Mouse (Mus musculus): ENCODE measurements at regions not wholly inside any gene's neighbourhood (a gene's known extent, or its start where the extent isn't known, plus 50 kb on each side); places are given as distances from the start of the nearest gene placed in this dataset.

- no peaks in the 10 kb centered on the region for H3K9me3 ChIP-seq (ENCODE audit: control insufficient read depth, low read depth, low read length)
- H3K36me3 ChIP-seq (ENCODE audit: control insufficient read depth, insufficient read depth, low read length), result no peaks in the 10 kb centered on the region
- H3K27ac ChIP-seq (ENCODE audit: low read length), result 0 out of 2 replicates have a peak overlapping the region, but pooled peaks have one; percentile 10
- H3K27me3 ChIP-seq (ENCODE audit: control insufficient read depth, insufficient read depth, low read length), result no peaks in the 10 kb centered on the region
- WGBS, result 24% methylated on average over 10 of the region's 10 CpGs
- no peak overlapping the region for H3K4me3 ChIP-seq (ENCODE audit: low read depth, low read length)
- no peak for ATAC-seq (ENCODE audit: insufficient number of reproducible peaks, insufficient read depth, low FRiP score, low read depth)
- peak overlapping the region; percentile 24; the same call in 1 of the 2 replicates for H3K4me2 ChIP-seq (replicated peaks; ENCODE audit: low read depth, low read length)
- peaks cover 38% of the 10 kb centered on the region for H3K4me1 ChIP-seq (ENCODE audit: control insufficient read depth, insufficient read depth, low read length)
- no peak overlapping the region for H3K9ac ChIP-seq (replicated peaks; ENCODE audit: low read depth, low read length)
Observed at GRCm38 (mm10) chr1:61139984-61140648, 162.4 kb downstream of the Icos start.

GRCm38 (mm10) chr1:61140870-61141591 lies 163.3 kb downstream of the Icos start:
- Histone ChIP-seq H3K27ac (ENCODE audit: low read length) (no peak overlapping the region; the same call in 1 of the 2 replicates), H3K4me3 (ENCODE audit: low read depth, low read length) (no peak overlapping the region), H3K4me1 (ENCODE audit: control insufficient read depth, insufficient read depth, low read length) (peaks cover 38% of the 10 kb centered on the region), H3K4me2 (replicated peaks; ENCODE audit: low read depth, low read length) (no peak overlapping the region), H3K27me3 (ENCODE audit: control insufficient read depth, insufficient read depth, low read length) (no peaks in the 10 kb centered on the region), H3K9ac (replicated peaks; ENCODE audit: low read depth, low read length) (no peak overlapping the region), H3K9me3 (ENCODE audit: control insufficient read depth, low read depth, low read length) (no peaks in the 10 kb centered on the region), H3K36me3 (ENCODE audit: control insufficient read depth, insufficient read depth, low read length) (no peaks in the 10 kb centered on the region)
- no peak for ATAC-seq (ENCODE audit: insufficient number of reproducible peaks, insufficient read depth, low FRiP score, low read depth)
- 37% methylated on average over 9 of the region's 9 CpGs for WGBS

GRCm38 (mm10) chr1:61141592-61141930 lies 163.8 kb downstream of the Icos start:
- H3K4me2 ChIP-seq (replicated peaks; ENCODE audit: low read depth, low read length), result no peak overlapping the region
- ATAC-seq (ENCODE audit: insufficient number of reproducible peaks, insufficient read depth, low FRiP score, low read depth), result no peak
- 0 out of 2 replicates have a peak, but pooled peaks cover 3% of the 10 kb centered on the region for H3K27me3 ChIP-seq (ENCODE audit: control insufficient read depth, insufficient read depth, low read length)
- no peaks in the 10 kb centered on the region for H3K9me3 ChIP-seq (ENCODE audit: control insufficient read depth, low read depth, low read length)
- H3K4me1 ChIP-seq (ENCODE audit: control insufficient read depth, insufficient read depth, low read length), result peaks cover 38% of the 10 kb centered on the region
- WGBS, result 40% methylated on average over 2 of the region's 2 CpGs
- no peak overlapping the region for H3K4me3 ChIP-seq (ENCODE audit: low read depth, low read length)
- H3K36me3 ChIP-seq (ENCODE audit: control insufficient read depth, insufficient read depth, low read length), result no peaks in the 10 kb centered on the region
- H3K27ac ChIP-seq (ENCODE audit: low read length), result 0 out of 2 replicates have a peak overlapping the region, but pooled peaks have one; percentile 27
- no peak overlapping the region for H3K9ac ChIP-seq (replicated peaks; ENCODE audit: low read depth, low read length)

DNA sequence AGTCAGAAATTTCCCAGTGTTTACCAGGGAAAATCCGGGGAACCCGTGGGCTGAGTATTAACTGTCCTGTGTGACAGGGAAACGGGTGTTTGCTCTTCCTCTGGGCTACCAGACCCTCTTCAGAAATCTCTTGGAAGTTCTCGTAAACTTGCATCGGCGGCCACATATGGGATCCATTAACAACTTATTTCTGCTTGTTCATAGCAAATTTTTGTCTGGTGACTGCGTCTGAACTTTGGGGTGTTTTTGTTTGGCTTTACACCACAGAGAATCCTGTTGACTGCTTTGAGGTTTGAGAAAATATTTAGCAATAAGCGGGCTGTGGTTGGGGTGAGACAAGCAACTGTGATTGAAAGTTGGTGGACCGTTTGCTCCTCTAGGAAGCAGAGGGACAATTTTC lies 164.2 kb downstream of the Icos start:
- Histone ChIP-seq H3K36me3 (ENCODE audit: control insufficient read depth, insufficient read depth, low read length) (no peaks in the 10 kb centered on the region), H3K27ac (ENCODE audit: low read length) (peak overlapping the region; percentile 27; the same call in 1 of the 2 replicates), H3K27me3 (ENCODE audit: control insufficient read depth, insufficient read depth, low read length) (0 out of 2 replicates have a peak, but pooled peaks cover 3% of the 10 kb centered on the region), H3K4me3 (ENCODE audit: low read depth, low read length) (no peak overlapping the region), H3K9me3 (ENCODE audit: control insufficient read depth, low read depth, low read length) (no peaks in the 10 kb centered on the region), H3K4me2 (replicated peaks; ENCODE audit: low read depth, low read length) (no peak overlapping the region), H3K4me1 (ENCODE audit: control insufficient read depth, insufficient read depth, low read length) (peaks cover 38% of the 10 kb centered on the region), H3K9ac (replicated peaks; ENCODE audit: low read depth, low read length) (no peak overlapping the region)
- ATAC-seq (ENCODE audit: insufficient number of reproducible peaks, insufficient read depth, low FRiP score, low read depth), result no peak
- 29% methylated on average over 9 of the region's 9 CpGs for WGBS

GRCm38 (mm10) chr1:61143030-61143753 lies 165.5 kb downstream of the Icos start:
- 14% methylated on average over 14 of the region's 14 CpGs for WGBS
- H3K27me3 ChIP-seq (ENCODE audit: control insufficient read depth, insufficient read depth, low read length), result 0 out of 2 replicates have a peak, but pooled peaks cover 3% of the 10 kb centered on the region
- ATAC-seq (ENCODE audit: insufficient number of reproducible peaks, insufficient read depth, low FRiP score, low read depth), result no peak
- no peaks in the 10 kb centered on the region for H3K9me3 ChIP-seq (ENCODE audit: control insufficient read depth, low read depth, low read length)
- peak overlapping the region; percentile 16; the same call in 1 of the 2 replicates for H3K27ac ChIP-seq (ENCODE audit: low read length)
- no peak overlapping the region for H3K9ac ChIP-seq (replicated peaks; ENCODE audit: low read depth, low read length)
- H3K4me1 ChIP-seq (ENCODE audit: control insufficient read depth, insufficient read depth, low read length), result peaks cover 38% of the 10 kb centered on the region
- no peak overlapping the region for H3K4me3 ChIP-seq (ENCODE audit: low read depth, low read length)
- peak overlapping the region; percentile 12; the same call in 1 of the 2 replicates for H3K4me2 ChIP-seq (replicated peaks; ENCODE audit: low read depth, low read length)
- no peaks in the 10 kb centered on the region for H3K36me3 ChIP-seq (ENCODE audit: control insufficient read depth, insufficient read depth, low read length)

GRCm38 (mm10) chr1:61143754-61144066 lies 166.0 kb downstream of the Icos start:
- Histone ChIP-seq H3K36me3 (ENCODE audit: control insufficient read depth, insufficient read depth, low read length) (no peaks in the 10 kb centered on the region), H3K9ac (replicated peaks; ENCODE audit: low read depth, low read length) (no peak overlapping the region), H3K4me1 (ENCODE audit: control insufficient read depth, insufficient read depth, low read length) (peaks cover 38% of the 10 kb centered on the region), H3K9me3 (ENCODE audit: control insufficient read depth, low read depth, low read length) (no peaks in the 10 kb centered on the region), H3K4me2 (replicated peaks; ENCODE audit: low read depth, low read length) (peak overlapping the region; percentile 12; the same call in 1 of the 2 replicates), H3K4me3 (ENCODE audit: low read depth, low read length) (no peak overlapping the region), H3K27ac (ENCODE audit: low read length) (no peak overlapping the region; the same call in 1 of the 2 replicates), H3K27me3 (ENCODE audit: control insufficient read depth, insufficient read depth, low read length) (0 out of 2 replicates have a peak, but pooled peaks cover 3% of the 10 kb centered on the region)
- ATAC-seq (ENCODE audit: insufficient number of reproducible peaks, insufficient read depth, low FRiP score, low read depth), result no peak
- 23% methylated on average over 8 of the region's 8 CpGs for WGBS

DNA sequence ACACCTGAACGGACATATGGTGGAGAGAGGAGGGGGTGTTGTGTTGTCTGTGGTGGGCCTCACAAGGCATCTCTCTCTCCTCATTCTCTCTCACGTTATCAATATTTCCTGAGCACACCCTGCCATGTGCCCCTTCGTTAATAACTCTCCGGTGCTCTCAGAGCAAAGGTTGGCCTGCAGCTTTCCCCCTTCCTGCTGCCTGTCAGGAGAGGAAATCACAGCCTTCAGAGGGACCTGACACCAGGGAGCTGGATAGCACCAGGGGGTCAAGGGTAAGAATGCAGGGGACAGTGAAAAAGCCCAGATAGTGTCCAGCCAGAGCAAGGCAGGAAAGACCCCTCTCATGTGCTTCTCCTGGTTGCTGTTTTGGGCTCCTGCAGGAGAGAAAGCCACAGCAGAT lies 167.3 kb downstream of the Icos start:
- H3K4me2 ChIP-seq (replicated peaks; ENCODE audit: low read depth, low read length), result no peak overlapping the region
- 0 out of 2 replicates have a peak, but pooled peaks cover 3% of the 10 kb centered on the region for H3K27me3 ChIP-seq (ENCODE audit: control insufficient read depth, insufficient read depth, low read length)
- no peaks in the 10 kb centered on the region for H3K36me3 ChIP-seq (ENCODE audit: control insufficient read depth, insufficient read depth, low read length)
- H3K27ac ChIP-seq (ENCODE audit: low read length), result no peak overlapping the region
- H3K4me3 ChIP-seq (ENCODE audit: low read depth, low read length), result no peak overlapping the region
- H3K9ac ChIP-seq (replicated peaks; ENCODE audit: low read depth, low read length), result no peak overlapping the region
- no peak for ATAC-seq (ENCODE audit: insufficient number of reproducible peaks, insufficient read depth, low FRiP score, low read depth)
- H3K4me1 ChIP-seq (ENCODE audit: control insufficient read depth, insufficient read depth, low read length), result peaks cover 31% of the 10 kb centered on the region
- 56% methylated on average over 4 of the region's 4 CpGs for WGBS
- no peaks in the 10 kb centered on the region for H3K9me3 ChIP-seq (ENCODE audit: control insufficient read depth, low read depth, low read length)

GRCm38 (mm10) chr1:61145572-61145971 lies 167.8 kb downstream of the Icos start:
- 51% methylated on average over 7 of the region's 7 CpGs for WGBS
- no peaks in the 10 kb centered on the region for H3K36me3 ChIP-seq (ENCODE audit: control insufficient read depth, insufficient read depth, low read length)
- H3K9me3 ChIP-seq (ENCODE audit: control insufficient read depth, low read depth, low read length), result no peaks in the 10 kb centered on the region
- peaks cover 26% of the 10 kb centered on the region for H3K4me1 ChIP-seq (ENCODE audit: control insufficient read depth, insufficient read depth, low read length)
- H3K27me3 ChIP-seq (ENCODE audit: control insufficient read depth, insufficient read depth, low read length), result 0 out of 2 replicates have a peak, but pooled peaks cover 3% of the 10 kb centered on the region
- ATAC-seq (ENCODE audit: insufficient number of reproducible peaks, insufficient read depth, low FRiP score, low read depth), result no peak
- H3K9ac ChIP-seq (replicated peaks; ENCODE audit: low read depth, low read length), result no peak overlapping the region
- no peak overlapping the region for H3K4me3 ChIP-seq (ENCODE audit: low read depth, low read length)
- no peak overlapping the region for H3K4me2 ChIP-seq (replicated peaks; ENCODE audit: low read depth, low read length)
- no peak overlapping the region for H3K27ac ChIP-seq (ENCODE audit: low read length)
